Comparison of ENCODE assay signal across 9 mouse cellular contexts in the genomic region with DNA sequence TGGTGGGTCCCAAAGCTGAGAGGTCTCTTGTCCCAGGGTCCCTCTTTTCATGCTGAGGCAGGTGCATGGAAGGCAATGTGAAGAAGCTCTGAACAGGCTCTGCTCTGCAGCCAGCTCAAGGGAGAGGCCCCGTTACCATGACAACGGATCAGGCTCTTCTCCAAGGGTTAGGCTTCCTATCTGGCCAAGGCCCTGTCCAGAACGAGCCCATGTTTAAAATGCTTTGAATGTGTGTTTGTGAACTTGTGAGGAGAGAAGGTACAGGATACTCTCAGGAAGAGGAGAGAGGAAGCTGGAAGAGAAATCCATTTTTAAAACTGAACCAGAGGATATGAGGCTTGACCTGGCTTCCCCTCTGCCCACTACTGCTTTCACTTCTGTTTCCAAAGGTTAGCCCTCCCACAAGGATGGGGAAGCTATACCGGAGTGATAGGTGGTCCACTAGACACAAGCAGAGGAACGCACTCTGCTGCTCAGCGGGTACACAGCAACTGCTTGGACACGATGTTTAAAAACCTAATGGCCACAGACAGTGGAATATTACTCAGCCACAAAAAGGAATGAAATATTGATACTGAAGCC.
DNase-seq lines count a peak whose midpoint lies in the region; ATAC-seq and TF ChIP-seq lines count a peak whose summit lies in the region.
"Had no signal": no experiment of that assay in that cellular context is flagged by ENCODE, and none has a peak within 500 bp of the region (broad histone marks: within the 10 kb centered on the region; RNA-seq: fewer than 3 reads in every experiment).

No protein-coding gene starts in this region.

- H3K27me3 ChIP-seq in liver, adult 2 months (ENCODE audit: control insufficient read depth, insufficient read depth, low read length), result no peaks in the 10 kb centered on the region
- H3K27me3 ChIP-seq in liver, embryonic 12.5 days (replicated peaks), result no peaks in the 10 kb centered on the region
- no peaks in the 10 kb centered on the region for H3K27me3 ChIP-seq in neural tube, embryonic 15.5 days (replicated peaks)

- whole genome bisulfite sequencing in liver, adult 2 months, result 61% methylated on average over 7 of the region's 7 CpGs
- 71% methylated on average over 7 of the region's 7 CpGs for WGBS in liver, embryonic 12.5 days (ENCODE audit: insufficient replicate concordance)
- WGBS in neural tube, embryonic 15.5 days, result 75% methylated on average over 7 of the region's 7 CpGs

- H3K27ac ChIP-seq in liver, adult 2 months (replicated peaks; ENCODE audit: insufficient read depth, low read depth, low read length), result peak overlapping the region; percentile 23; the same call in 1 of the 2 replicates
- no peak overlapping the region for H3K27ac ChIP-seq in liver, embryonic 12.5 days
- H3K27ac ChIP-seq in neural tube, embryonic 15.5 days (replicated peaks), result no peak overlapping the region

- H3K79me2 ChIP-seq in liver, adult 2 months (ENCODE audit: control insufficient read depth, insufficient read depth, low read length), result peaks cover 21% of the 10 kb centered on the region; the same call in 1 of the 2 replicates

- H3K9ac ChIP-seq in liver, adult 2 months (ENCODE audit: low read depth, low read length), result no peak overlapping the region
- no peak overlapping the region for H3K9ac ChIP-seq in liver, embryonic 12.5 days
- H3K9ac ChIP-seq in neural tube, embryonic 15.5 days (replicated peaks), result no peak overlapping the region

- H3K36me3 ChIP-seq in liver, adult 2 months (ENCODE audit: control insufficient read depth, insufficient read depth, low read length), result no peaks in the 10 kb centered on the region; the same call in 1 of the 2 replicates
- peaks cover 8% of the 10 kb centered on the region for H3K36me3 ChIP-seq in liver, embryonic 12.5 days
- no peaks in the 10 kb centered on the region for H3K36me3 ChIP-seq in neural tube, embryonic 15.5 days

- TF ChIP-seq POLR2A in liver, adult 2 months (IDR thresholded peaks at IDR 0.05; ENCODE audit: extremely low read depth, insufficient read depth, low read length), result no peak

- no peak overlapping the region for H3K4me3 ChIP-seq in liver, adult 2 months (ENCODE audit: insufficient read depth, low read depth, low read length)
- no peak overlapping the region for H3K4me3 ChIP-seq in liver, embryonic 12.5 days
- H3K4me3 ChIP-seq in neural tube, embryonic 15.5 days (replicated peaks), result no peak overlapping the region

- H3K9me3 ChIP-seq in liver, embryonic 12.5 days (replicated peaks), result no peaks in the 10 kb centered on the region
- no peaks in the 10 kb centered on the region for H3K9me3 ChIP-seq in neural tube, embryonic 15.5 days (replicated peaks)

- ATAC-seq in liver, embryonic 12.5 days, result no peak
- no peak for ATAC-seq in neural tube, embryonic 15.5 days (ENCODE audit: low FRiP score)

- no peak overlapping the region for H3K4me2 ChIP-seq in liver, embryonic 12.5 days
- H3K4me2 ChIP-seq in neural tube, embryonic 15.5 days, result no peak overlapping the region

- no peak for TF ChIP-seq CTCF in liver, adult 2 months (IDR thresholded peaks at IDR 0.05; ENCODE audit: low read depth, low read length)

- peak; percentile 62 for DNase-seq in adrenal gland, adult 2 months
- no peak for DNase-seq in adrenal gland, adult 18-20 months (ENCODE audit: low spot score in 2 of 2)
- DNase-seq in liver, adult 2 months (ENCODE audit: extremely low read depth, low read depth, low spot score), result peak; percentile 43
- peak; percentile 56 to 66 for DNase-seq in heart, adult 9 months (ENCODE audit: low spot score in 2 of 2)
- peak; percentile 10 to 19 for DNase-seq in monocyte, adult 2 months (ENCODE audit: low read depth in 1 of 2, low spot score in 2 of 2)
- no peak for DNase-seq in right cerebral cortex, adult 18-20 months
- DNase-seq: thymus, postnatal 25 days had no signal

- H3K4me1 ChIP-seq in liver, adult 2 months (ENCODE audit: control insufficient read depth, insufficient read depth, low read length), result peaks cover 21% of the 10 kb centered on the region
- H3K4me1 ChIP-seq in liver, embryonic 12.5 days, result peaks cover 52% of the 10 kb centered on the region
- peaks cover 30% of the 10 kb centered on the region for H3K4me1 ChIP-seq in neural tube, embryonic 15.5 days

Comparison
In these comparisons a context has a peak if more than half of its experiments do, and no peak if none do; other contexts are left out.
1. DNase-seq: peak in adrenal gland, adult 2 months (single experiment), liver, adult 2 months (single experiment), heart, adult 9 months (2 of 2) and monocyte, adult 2 months (2 of 2); none in adrenal gland, adult 18-20 months (0 of 2) and right cerebral cortex, adult 18-20 months (single experiment).